Mouse (Mus musculus): ENCODE data around the gene Ipo8. TPM values are rescaled to one million over a fixed set of nuclear protein-coding genes. Genes with fewer than 3 reads are reported as not detected.

Gene Ipo8
- polyA plus RNA-seq, 1 experiment = 22.3 TPM

GRCm38 (mm10) chr6:148750183-148750582, 81.1 kb downstream of the Ipo8 start:
- TF ChIP-seq POLR2A (IDR thresholded peaks at IDR 0.05; ENCODE audit: borderline replicate concordance, extremely low read depth, insufficient read depth, insufficient read length, poor library complexity, severe bottlenecking) = no peak
- TF ChIP-seq CTCF (IDR thresholded peaks at IDR 0.05; ENCODE audit: borderline replicate concordance, extremely low read depth, insufficient read depth, insufficient read length) = no peak

GRCm38 (mm10) chr6:148740521-148741226, 90.6 kb downstream of the Ipo8 start:
- TF ChIP-seq POLR2A (IDR thresholded peaks at IDR 0.05; ENCODE audit: borderline replicate concordance, extremely low read depth, insufficient read depth, insufficient read length, poor library complexity, severe bottlenecking) (no peak), CTCF (IDR thresholded peaks at IDR 0.05; ENCODE audit: borderline replicate concordance, extremely low read depth, insufficient read depth, insufficient read length) (no peak)

More at GRCm38 (mm10) chr6:148750183-148750582, 81.1 kb downstream of the Ipo8 start:
- no peak for DNase-seq (ENCODE audit: low read depth)

GRCm38 (mm10) chr6:148736390-148736789, 94.9 kb downstream of the Ipo8 start:
- DNase-seq (ENCODE audit: low read depth) = no peak
- no peak for TF ChIP-seq POLR2A (IDR thresholded peaks at IDR 0.05; ENCODE audit: borderline replicate concordance, extremely low read depth, insufficient read depth, insufficient read length, poor library complexity, severe bottlenecking)
- no peak for TF ChIP-seq CTCF (IDR thresholded peaks at IDR 0.05; ENCODE audit: borderline replicate concordance, extremely low read depth, insufficient read depth, insufficient read length)

More at GRCm38 (mm10) chr6:148740521-148741226, 90.6 kb downstream of the Ipo8 start:
- DNase-seq (ENCODE audit: low read depth) = peak; percentile 54

GRCm38 (mm10) chr6:148734012-148734411, 97.3 kb downstream of the Ipo8 start:
- no peak for DNase-seq (ENCODE audit: low read depth)
- TF ChIP-seq CTCF (IDR thresholded peaks at IDR 0.05; ENCODE audit: borderline replicate concordance, extremely low read depth, insufficient read depth, insufficient read length) (no peak), POLR2A (IDR thresholded peaks at IDR 0.05; ENCODE audit: borderline replicate concordance, extremely low read depth, insufficient read depth, insufficient read length, poor library complexity, severe bottlenecking) (no peak)

- TF ChIP-seq CTCF (IDR thresholded peaks at IDR 0.05; ENCODE audit: borderline replicate concordance, extremely low read depth, insufficient read depth, insufficient read length) (no peak), POLR2A (IDR thresholded peaks at IDR 0.05; ENCODE audit: borderline replicate concordance, extremely low read depth, insufficient read depth, insufficient read length, poor library complexity, severe bottlenecking) (no peak)
- no peak for DNase-seq (ENCODE audit: low read depth)
Measured at GRCm38 (mm10) chr6:148732920-148733319, 98.3 kb downstream of the Ipo8 start.

- peak; percentile 17 for DNase-seq (ENCODE audit: low read depth)
- TF ChIP-seq POLR2A (IDR thresholded peaks at IDR 0.05; ENCODE audit: borderline replicate concordance, extremely low read depth, insufficient read depth, insufficient read length, poor library complexity, severe bottlenecking) = no peak
- no peak for TF ChIP-seq CTCF (IDR thresholded peaks at IDR 0.05; ENCODE audit: borderline replicate concordance, extremely low read depth, insufficient read depth, insufficient read length)
Measured at GRCm38 (mm10) chr6:148728571-148728970, 102.7 kb downstream of the Ipo8 start.

- TF ChIP-seq CTCF (IDR thresholded peaks at IDR 0.05; ENCODE audit: borderline replicate concordance, extremely low read depth, insufficient read depth, insufficient read length) (no peak), POLR2A (IDR thresholded peaks at IDR 0.05; ENCODE audit: borderline replicate concordance, extremely low read depth, insufficient read depth, insufficient read length, poor library complexity, severe bottlenecking) (no peak)
- peak; percentile 16 for DNase-seq (ENCODE audit: low read depth)
Measured at GRCm38 (mm10) chr6:148727871-148728524, 103.3 kb downstream of the Ipo8 start.

GRCm38 (mm10) chr6:148724453-148724852, 106.8 kb downstream of the Ipo8 start:
- no peak for TF ChIP-seq POLR2A (IDR thresholded peaks at IDR 0.05; ENCODE audit: borderline replicate concordance, extremely low read depth, insufficient read depth, insufficient read length, poor library complexity, severe bottlenecking)
- TF ChIP-seq CTCF (IDR thresholded peaks at IDR 0.05; ENCODE audit: borderline replicate concordance, extremely low read depth, insufficient read depth, insufficient read length) = no peak
- no peak for DNase-seq (ENCODE audit: low read depth)

Other genes with a start within 250 kb of the Ipo8 start
- gene Caprin2, start 64.8 kb upstream of the Ipo8 start, polyA plus RNA-seq (2012; rRNA removed) = 24.6 and 26.0 TPM in 2 replicates
- 37.6 and 43.8 TPM in 2 replicates for gene Sinhcaf, start 115.0 kb upstream of the Ipo8 start, polyA plus RNA-seq (2012; rRNA removed)

All from brain, embryonic 14.5 days (tissue).